Mouse (Mus musculus) ZHBTc4 (cell line): Measurements from ENCODE around the gene Gm49355.
A peak's percentile ranks its signal among the peaks of the same experiment; 100 is the strongest.

Source experiments
- DNase-seq: peaks from one replicate; pipeline ENCODE4 v3.0.0-alpha.2; 2011; ENCODE audit warnings: low read depth, low spot score

The Gm49355 gene

DNA sequence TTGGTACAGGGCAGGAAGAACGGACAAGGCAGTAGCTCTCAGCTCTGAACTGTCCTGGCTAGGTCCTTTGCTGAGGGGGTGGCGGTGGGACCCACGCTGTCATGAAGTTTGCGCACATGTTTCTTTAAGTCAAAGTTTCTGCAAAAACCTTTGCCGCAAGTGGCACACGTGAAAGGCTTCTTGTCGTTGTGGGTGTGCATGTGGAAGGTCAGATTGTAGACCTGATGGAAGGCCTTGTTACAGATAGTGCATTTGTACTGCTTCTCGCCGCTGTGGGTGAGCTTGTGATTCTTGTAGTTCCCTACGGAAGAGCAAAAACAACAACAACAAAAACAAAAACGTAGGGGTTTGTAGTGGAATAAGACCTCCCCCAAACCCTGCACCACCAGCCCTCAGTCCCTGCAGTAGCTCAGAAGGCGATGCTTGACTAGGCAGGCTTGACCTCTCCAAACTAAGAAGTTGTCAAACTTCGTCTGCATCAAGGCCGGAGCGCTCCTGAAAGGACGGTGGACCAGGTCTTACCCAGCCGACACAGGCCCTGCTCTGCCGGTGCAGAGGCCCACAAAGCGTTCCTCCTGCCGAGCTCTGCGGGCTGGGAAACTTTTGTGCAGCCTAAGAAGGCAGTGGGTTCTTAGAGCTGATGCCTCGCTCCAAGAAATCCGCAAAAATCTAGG, 58.8 kb downstream of the Gm49355 start:
- no peak for DNase-seq

DNA sequence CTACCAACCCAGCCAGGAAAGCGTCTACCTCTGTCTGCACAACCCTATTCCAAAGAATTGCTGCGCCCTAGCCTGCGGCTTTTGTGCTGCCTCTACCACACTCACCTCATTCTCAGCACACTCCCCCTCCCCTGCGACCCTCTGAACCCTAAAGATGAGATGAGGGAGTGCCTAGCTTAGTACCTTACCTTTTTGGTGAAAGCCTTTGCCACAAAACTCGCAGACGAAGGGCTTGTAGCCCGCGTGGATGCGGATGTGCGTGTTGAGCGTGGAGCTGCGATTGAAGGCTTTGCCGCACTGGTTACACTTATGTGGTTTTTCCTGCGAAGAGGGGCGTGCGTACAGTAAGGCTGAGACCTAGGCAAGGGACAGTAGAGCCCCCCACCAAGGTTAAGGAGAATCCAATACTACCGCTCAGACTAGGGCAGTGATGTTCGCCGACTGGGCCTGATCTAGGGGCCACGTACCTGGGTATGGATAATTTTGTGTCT, 59.7 kb downstream of the Gm49355 start:
- peak; percentile 54 for DNase-seq

DNA sequence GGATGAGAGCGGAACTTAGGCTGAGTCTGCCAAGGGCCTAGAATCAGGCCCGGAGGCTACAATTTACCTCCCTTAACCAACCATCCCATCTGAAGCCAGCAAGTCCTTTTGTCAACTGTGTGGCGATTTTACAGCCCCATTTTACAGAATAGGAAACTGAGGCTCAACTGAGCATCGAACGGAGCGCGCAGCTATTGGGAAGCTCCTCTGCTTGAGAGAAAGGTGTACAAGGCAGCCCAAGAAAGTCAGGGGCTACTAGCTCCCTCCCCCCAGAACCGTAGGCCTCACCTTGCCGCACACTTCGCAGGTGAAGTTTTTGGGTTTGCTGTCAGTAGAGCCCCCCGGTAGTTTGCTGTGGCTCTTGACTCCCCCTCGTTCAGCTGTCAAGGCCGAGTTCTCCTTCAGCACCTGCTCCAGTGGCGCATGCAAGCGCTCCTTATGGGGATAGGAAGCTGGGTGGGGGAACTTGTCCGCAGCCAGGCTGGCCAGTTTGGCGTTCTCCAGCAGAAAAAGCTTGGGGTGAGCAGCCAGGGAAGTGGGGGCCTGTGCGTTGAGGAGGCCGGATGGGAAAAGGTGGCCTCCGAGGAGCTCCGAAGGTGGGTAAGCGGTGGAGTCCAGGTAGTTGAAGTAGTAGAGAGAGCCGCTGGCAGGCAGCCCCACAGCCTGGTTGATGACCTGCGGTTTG, 60.4 kb downstream of the Gm49355 start:
- DNase-seq: peak; percentile 41

DNA sequence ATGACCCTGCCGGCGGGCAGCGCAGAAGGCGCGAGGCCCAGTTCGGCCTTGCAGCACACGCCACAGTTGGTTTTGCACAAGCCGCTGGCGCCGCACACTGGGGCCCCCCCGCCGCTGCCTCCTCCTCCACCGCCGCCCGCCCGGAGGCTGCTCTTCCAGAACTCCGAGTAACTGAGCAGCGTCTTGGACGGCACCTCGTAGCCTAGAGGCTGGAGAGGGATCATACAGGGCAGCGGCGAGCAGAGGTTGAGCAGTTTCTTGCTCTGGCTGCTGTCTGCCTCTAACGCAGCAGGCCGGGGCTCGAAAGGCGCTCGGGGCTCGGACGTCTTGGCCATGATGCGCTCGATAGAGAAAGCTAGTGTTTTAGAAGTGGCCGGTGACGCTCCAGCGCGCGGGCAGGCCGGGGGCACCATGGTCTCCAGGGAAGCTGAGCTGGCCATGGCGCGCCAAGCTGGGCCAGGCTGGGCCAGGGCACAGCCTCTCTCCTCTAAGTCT, 61.0 kb downstream of the Gm49355 start:
- peak; percentile 65 for DNase-seq

DNA sequence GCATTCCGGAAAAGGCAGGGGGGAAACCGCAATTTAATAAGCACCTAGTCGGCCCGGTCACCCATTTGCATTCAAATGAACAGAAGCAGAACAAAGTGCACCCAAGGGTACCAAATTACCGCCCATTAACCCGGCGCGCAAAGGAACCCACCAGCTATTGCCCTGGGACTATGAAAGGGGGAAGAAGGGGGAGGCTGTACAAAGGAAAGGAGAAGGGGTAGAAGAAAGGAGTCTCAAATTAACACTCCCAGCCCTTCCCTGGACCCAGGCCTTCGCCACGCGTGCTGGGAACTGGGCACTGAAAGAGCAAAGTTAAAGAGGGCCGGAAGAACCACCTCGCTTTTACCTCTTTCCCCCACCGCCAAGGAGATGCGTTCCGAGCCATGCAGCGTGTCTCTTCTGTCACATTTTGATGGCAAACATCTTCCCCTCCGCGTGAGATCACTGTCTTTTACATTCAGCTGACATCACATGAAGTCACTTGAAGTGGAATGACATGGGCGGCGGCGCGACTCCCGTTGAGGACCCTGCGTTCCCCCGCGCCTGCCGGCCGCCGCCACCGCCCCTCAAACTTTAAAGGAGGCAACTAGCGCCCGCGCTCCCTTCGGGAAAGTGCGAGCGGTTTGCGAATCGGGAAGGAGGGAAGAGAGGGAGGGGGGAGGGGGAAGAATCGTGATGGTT, 61.6 kb downstream of the Gm49355 start:
- peak; percentile 63 for DNase-seq

DNA sequence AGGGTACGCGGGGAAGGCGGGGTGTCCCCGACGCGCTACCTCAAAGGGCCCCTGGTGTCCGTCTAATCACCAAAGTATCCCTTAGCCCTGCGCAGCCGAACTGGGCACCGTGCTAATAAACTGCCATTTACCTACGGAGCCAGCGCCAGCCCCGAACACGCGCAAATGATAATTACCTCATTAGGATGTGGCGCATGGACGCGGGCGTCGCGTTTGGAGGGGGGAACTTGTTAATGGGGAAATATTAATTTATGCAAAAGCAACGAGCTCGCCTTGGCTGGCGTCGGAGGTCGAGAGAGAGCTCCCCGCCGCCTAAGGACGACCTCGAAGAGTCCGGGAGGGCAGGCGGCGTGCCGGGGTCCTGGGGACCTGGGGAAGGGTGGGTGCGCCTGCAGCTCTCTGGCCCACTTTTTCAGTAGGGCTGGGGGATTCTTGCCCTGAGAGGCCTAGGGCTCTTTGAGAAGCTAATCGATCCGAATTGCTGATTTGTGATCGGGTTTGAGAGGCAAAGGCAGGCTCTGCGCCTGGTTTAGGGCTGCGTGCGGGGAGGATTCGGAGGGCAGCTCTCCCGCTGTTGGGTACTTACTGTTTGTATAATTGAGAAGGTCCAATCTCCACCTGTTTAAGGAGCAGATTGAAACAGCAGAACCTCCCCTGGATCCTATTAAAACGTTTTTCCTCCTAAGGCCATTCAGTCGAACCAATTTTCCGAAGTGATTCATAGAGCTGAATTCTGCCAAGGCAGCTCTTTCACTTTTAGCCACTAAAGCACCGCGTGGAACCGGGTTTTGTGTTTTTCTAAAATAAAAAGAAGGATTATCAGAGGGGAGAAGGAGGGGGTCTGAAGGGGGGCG, 62.5 kb downstream of the Gm49355 start:
- peak; percentile 55 for DNase-seq

DNA sequence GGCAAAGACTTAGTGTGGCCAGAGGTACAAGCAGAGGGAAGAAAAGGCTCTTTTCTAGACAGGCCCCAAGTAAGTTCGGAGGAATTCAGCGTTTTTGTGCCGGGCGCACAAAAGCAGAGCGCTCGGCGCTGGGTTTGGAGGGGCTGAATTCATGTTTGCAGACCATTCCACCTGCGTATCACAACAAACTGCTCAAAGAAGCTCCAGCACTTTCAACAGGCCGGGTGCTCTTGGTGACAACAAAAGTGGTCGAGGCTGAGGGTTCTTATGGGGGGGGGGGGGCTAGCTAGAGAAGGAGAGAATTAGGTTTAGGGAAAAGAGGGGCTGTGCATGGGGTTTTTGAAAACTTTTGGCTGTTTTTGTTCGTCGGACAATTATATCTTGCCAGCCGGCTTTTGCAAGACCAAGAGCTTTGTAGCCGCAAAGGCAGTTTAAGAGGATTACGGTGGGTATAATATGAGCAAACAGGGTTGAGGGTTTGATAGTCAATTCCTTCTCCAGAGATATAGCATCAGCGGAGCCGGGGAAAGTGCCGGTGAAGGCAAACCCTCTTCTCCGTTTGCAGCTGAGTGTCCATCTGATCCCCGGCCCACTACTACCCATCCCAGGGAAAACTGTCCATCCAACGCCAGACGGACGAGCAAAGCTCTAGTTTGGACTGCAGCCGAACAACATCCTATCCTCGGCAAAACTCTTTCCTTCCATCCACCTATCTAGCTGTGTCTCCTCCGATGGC, 63.3 kb downstream of the Gm49355 start:
- DNase-seq: peak; percentile 39

DNA sequence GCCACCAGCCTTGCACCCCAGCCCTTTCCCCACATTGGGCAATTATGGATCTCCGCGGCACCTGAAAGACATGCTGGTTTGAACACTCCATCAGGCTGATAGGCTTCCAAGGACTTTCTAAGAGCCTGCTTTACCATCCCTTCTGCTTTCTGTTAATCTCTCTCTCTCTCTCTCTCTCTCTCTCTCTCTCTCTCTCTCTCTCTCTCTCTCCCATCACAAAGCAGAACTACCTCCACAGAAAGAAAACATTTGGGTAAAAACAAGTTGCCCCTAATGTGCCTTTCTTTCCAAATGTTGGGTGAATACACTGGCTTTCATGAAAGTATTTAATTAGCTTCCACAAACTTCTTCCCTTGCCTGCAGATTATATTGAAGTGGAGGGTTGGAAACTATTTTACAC, 64.3 kb downstream of the Gm49355 start, which contains the start of gene Fezf2:
TSS of gene Fezf2 (minus strand) at position 101 of the 400 bp plus-strand sequence.
- no peak for DNase-seq

DNA sequence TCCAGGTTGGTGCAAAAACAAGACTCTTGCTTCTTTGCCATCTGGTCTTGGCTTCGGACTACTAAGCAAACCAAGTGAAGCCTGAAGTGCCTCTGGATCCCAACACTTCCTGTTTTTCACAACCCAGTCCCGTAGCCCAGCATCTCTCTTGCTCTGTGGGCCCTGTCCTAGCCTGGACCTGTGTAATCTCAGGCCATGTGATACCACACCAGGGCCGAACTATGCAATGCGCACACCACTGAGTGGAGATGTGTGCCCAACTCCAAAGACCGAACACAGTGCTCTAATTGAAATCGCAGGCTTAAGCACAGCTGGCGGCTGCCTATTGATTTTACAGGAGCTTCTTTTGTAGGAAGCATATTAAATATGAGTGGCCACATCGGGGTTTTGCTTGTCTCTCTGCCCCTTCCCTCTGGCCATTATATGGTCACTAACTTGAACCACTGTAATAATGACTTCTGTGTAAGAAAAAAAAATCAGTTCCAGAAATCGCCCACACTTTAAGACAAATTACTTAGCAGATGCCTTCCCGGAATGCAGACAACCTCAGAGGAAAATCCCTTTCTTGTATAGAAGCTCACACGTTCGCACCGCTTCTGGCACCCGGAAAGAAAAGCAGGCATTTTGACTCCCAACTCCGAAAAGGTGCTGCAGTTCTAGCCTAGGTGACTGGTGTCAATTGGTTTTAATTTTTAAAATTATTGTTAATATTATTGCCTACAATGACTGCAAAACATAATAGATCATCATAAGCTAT, 65.7 kb downstream of the Gm49355 start:
- DNase-seq: no peak

DNA sequence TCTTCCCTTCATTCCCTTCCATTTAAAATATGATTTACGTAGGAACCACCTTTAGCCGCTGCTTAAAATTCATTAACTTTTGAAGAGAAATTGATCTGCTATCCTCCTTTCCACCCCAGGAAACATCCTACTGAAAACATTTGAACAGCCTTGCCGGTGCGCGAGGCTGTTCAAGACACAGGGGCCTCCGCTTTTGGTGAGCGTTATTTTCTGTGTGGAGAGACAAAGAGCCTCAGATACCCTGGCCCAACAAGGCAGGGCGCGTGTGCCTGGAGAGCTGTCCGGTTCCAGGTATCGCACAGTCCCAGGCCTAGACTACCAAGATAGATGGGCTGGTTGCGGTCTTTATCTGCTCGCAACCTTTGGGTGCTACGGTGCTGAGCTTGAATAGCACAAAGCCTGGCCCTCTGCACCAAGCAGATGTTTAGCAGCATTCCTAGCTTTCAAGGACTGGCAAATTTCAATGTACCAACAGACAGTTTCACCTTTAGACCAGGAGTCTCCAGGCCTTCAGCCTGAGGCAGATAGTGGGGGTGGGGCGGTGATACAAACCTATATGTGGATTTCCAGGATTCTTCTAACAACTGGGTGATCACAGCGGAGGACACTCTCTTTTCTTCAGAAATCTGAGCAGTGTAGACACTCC, 66.6 kb downstream of the Gm49355 start:
- no peak for DNase-seq
